15 mouse cellular contexts compared by ENCODE assay signal in the genomic region with DNA sequence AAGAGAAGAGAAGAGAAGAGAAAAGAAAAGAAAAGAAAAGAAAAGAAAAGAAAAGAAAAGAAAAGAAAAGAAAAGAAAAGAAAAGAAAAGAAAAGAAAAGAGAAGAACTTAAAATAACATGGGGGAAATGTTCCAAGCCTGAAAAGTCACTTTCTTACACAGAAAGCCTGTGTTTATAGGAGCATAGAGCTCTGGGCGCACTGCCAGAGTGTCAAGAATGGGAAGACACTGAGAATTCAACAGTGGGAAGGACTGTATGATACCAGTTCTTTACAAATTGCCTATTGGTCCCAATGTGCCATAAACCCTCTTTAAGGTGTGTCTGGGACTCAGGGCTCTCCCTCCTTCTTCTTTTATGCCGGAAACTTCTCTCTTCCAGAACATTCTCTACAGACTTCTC.
DNase-seq lines count a peak whose midpoint lies in the region; TF ChIP-seq lines count a peak whose summit lies in the region.
"Had no signal": no experiment of that assay in that cellular context is flagged by ENCODE, and none has a peak within 500 bp of the region (broad histone marks: within the 10 kb centered on the region; RNA-seq: fewer than 3 reads in every experiment).

No protein-coding gene starts in this region.

- no peak overlapping the region for H3K4me3 ChIP-seq in gastrocnemius, adult 2 months
- no peak overlapping the region for H3K4me3 ChIP-seq in MEL (ENCODE audit: control insufficient read depth in 1 of 2, insufficient read depth in 1 of 2, low read depth in 2 of 2, low read length in 2 of 2)
- H3K4me3 ChIP-seq: embryonic facial prominence, embryonic 13.5 days; heart, embryonic 10.5 days; limb, embryonic 10.5 days; midbrain, embryonic 10.5 days; myocyte had no signal

- H3K79me2 ChIP-seq in MEL (ENCODE audit: control insufficient read depth, insufficient read depth, low read length, poor library complexity): no peaks in the 10 kb centered on the region

- no peak for TF ChIP-seq EP300 in MEL (IDR thresholded peaks at IDR 0.05; ENCODE audit: low read depth in 1 of 2, low read length in 2 of 2)

- no peak for TF ChIP-seq RAD21 in MEL (IDR thresholded peaks at IDR 0.05; ENCODE audit: low read depth, low read length)

- no peak for TF ChIP-seq POLR2A in MEL (IDR thresholded peaks at IDR 0.05; ENCODE audit: control insufficient read depth in 1 of 2, insufficient read depth in 1 of 2, low read depth in 1 of 2, low read length in 2 of 2, poor library complexity in 1 of 2)

- no peaks in the 10 kb centered on the region for H3K27me3 ChIP-seq in MEL (ENCODE audit: control insufficient read depth in 1 of 2, insufficient read depth in 2 of 2, low read length in 2 of 2)
- H3K27me3 ChIP-seq: embryonic facial prominence, embryonic 13.5 days had no signal

- peak; percentile 40 for DNase-seq in gastrocnemius, adult 2 months
- no peak for DNase-seq in gastrocnemius, postnatal 36 days
- DNase-seq in left cerebral cortex, postnatal 4 days: peak; percentile 54
- DNase-seq in left cerebral cortex, adult 9 months (ENCODE audit: low spot score in 2 of 2): no peak
- DNase-seq in MEL (ENCODE audit: low read depth, low spot score): peak; percentile 6
- DNase-seq in lung, postnatal 14 days: peak; percentile 68
- DNase-seq in retina, postnatal 1 day: no peak
- DNase-seq: adrenal gland, postnatal 36 days; thymus, postnatal 36 days had no signal

- H3K36me3 ChIP-seq in MEL (ENCODE audit: control insufficient read depth in 1 of 2, insufficient read depth in 2 of 2, low read length in 2 of 2): no peaks in the 10 kb centered on the region; a peak in 1 of 4 replicates
- H3K36me3 ChIP-seq: embryonic facial prominence, embryonic 13.5 days; limb, embryonic 10.5 days had no signal

- no peak for TF ChIP-seq CTCF in gastrocnemius, adult 2 months (IDR thresholded peaks at IDR 0.05)
- no peak for TF ChIP-seq CTCF in MEL (IDR thresholded peaks at IDR 0.05 in 2 of 3, conservative IDR thresholded peaks at IDR 0.05 in 1 of 3; ENCODE audit: control insufficient read depth in 1 of 3, insufficient read depth in 1 of 3, low read depth in 2 of 3, low read length in 3 of 3, poor library complexity in 1 of 3, severe bottlenecking in 1 of 3)

- H3K27ac ChIP-seq in gastrocnemius, adult 2 months: no peak overlapping the region
- H3K27ac ChIP-seq in MEL (ENCODE audit: control insufficient read depth, low read depth, low read length): no peak overlapping the region
- H3K27ac ChIP-seq: embryonic facial prominence, embryonic 13.5 days; heart, embryonic 10.5 days; limb, embryonic 10.5 days; liver, embryonic 14.5 days; midbrain, embryonic 10.5 days had no signal

- no peak overlapping the region for H3K9ac ChIP-seq in MEL (ENCODE audit: control insufficient read depth, low read depth, low read length, poor library complexity, severe bottlenecking)
- H3K9ac ChIP-seq: embryonic facial prominence, embryonic 13.5 days; liver, embryonic 14.5 days had no signal

- intact Hi-C loops in gastrocnemius, adult 2 months (cut with DNase I): no loop called here
- intact Hi-C loops in gastrocnemius, postnatal 36 days (cut with DNase I): no loop called here
- intact Hi-C loops in left cerebral cortex, postnatal 4 days (cut with DNase I): no loop called here

- H3K9me3 ChIP-seq in MEL (replicated peaks; ENCODE audit: insufficient read depth, low read length): no peaks in the 10 kb centered on the region
- H3K9me3 ChIP-seq: embryonic facial prominence, embryonic 13.5 days; heart, embryonic 10.5 days; limb, embryonic 10.5 days; midbrain, embryonic 10.5 days had no signal

- H3K4me1 ChIP-seq in MEL (ENCODE audit: control insufficient read depth in 1 of 2, insufficient read depth in 2 of 2, low read length in 2 of 2): no peaks in the 10 kb centered on the region

TF ChIP-seq in MEL, 35 proteins besides CTCF, POLR2A, EP300 and RAD21:
- TF ChIP-seq USF2 (IDR thresholded peaks at IDR 0.05; ENCODE audit: borderline replicate concordance in 1 of 2, insufficient read depth in 1 of 2, low read depth in 1 of 2, low read length in 2 of 2): no peak
- no peak for TF ChIP-seq E2F4 (IDR thresholded peaks at IDR 0.05; ENCODE audit: borderline replicate concordance, low read depth, low read length)
- no peak for TF ChIP-seq ZC3H11A (IDR thresholded peaks at IDR 0.05; ENCODE audit: low read depth, low read length)
- no peak for TF ChIP-seq SMC3 (IDR thresholded peaks at IDR 0.05; ENCODE audit: low read depth, low read length)
- no peak for TF ChIP-seq UBTF (IDR thresholded peaks at IDR 0.05; ENCODE audit: borderline replicate concordance, insufficient read depth, low read depth, low read length)
- TF ChIP-seq ZNF384 (IDR thresholded peaks at IDR 0.05; ENCODE audit: low read depth, low read length): no peak
- no peak for TF ChIP-seq ETS1 (IDR thresholded peaks at IDR 0.05; ENCODE audit: low read depth, low read length)
- no peak for TF ChIP-seq MAFK (IDR thresholded peaks at IDR 0.05; ENCODE audit: borderline replicate concordance, low read depth, low read length)
- TF ChIP-seq ZMIZ1 (IDR thresholded peaks at IDR 0.05; ENCODE audit: low read depth, low read length): no peak
- TF ChIP-seq JUND (IDR thresholded peaks at IDR 0.05; ENCODE audit: low read depth, low read length): no peak
- no peak for TF ChIP-seq ELF1 (IDR thresholded peaks at IDR 0.05; ENCODE audit: low read depth, low read length)

Comparison
In these comparisons a context has a peak if more than half of its experiments do, and no peak if none do; other contexts are left out.
1. DNase-seq: peak in gastrocnemius, adult 2 months (single experiment), left cerebral cortex, postnatal 4 days (single experiment), MEL (single experiment) and lung, postnatal 14 days (single experiment); none in gastrocnemius, postnatal 36 days (0 of 2), left cerebral cortex, adult 9 months (0 of 2) and retina, postnatal 1 day (single experiment).